Mouse (Mus musculus): ENCODE data around the gene Olfr1278.
"Not testable (repeated sequence)": the region's sequence is repeated elsewhere in the genome, so short reads cannot be mapped to it uniquely, and the experiment has no call there.

Olfr1278 gene

GRCm38 (mm10) chr2:111289836-111290235 lies at the start of gene Olfr1278:
Gene Olfr1278, plus strand, starts transcription at chr2:111290136.
- no peak for DNase-seq (ENCODE audit: low spot score)

- no peak for DNase-seq (ENCODE audit: low spot score)
These were observed 35.7 kb upstream of the Olfr1278 start, which contains the start of gene Olfr1276 for GRCm38 (mm10) chr2:111254216-111254615. Gene Olfr1276, plus strand, starts transcription at chr2:111254516.

DNA sequence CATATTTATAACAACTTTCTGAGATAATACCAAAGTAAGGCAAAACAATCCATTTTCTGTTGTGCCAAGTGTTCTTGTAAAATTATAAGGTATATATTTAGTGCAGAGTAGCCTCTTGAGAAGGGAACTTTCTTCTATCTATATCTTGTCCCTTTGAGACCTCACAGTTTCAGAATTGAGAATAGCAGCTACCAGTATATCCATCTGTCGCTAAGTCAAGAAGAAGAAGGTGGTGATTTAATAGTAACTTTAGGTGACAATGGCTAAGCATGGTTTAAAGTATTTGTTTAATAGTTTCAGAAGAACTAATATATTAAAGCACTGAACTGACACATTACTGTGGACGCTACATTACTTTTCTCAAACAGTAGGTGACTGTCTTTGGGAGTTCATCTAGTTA lies 15.9 kb upstream of the Olfr1278 start, which contains the start of gene Olfr1277:
Gene Olfr1277 (minus strand): TSS at position 101 of the 400 bp plus-strand sequence.
- DNase-seq (ENCODE audit: low spot score), result no peak

DNA sequence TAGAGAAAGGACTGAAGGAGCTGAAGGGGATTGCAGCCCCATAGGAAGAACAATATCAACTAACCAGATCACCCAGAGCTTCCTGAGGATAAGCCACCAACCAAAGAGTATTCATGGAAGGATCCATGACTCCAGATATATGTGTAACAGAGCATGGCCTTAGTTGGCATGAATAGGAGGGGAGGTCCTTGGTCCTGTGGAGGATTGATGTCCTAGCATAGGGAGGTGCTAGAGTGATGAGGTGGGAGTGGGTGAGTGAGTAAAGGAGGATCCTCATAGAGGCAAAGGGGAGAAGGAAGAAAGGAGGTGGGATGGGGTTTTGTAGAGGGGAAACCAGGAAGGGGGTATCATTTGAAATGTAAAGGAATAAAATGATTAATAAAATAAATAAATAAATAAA lies 8.6 kb downstream of the Olfr1278 start:
- DNase-seq (ENCODE audit: low spot score), result no peak

GRCm38 (mm10) chr2:111300374-111300773 lies 10.4 kb downstream of the Olfr1278 start, which contains the start of gene Olfr1279:
Gene Olfr1279, plus strand, starts transcription at chr2:111300635.
- DNase-seq (ENCODE audit: low spot score), result no peak

DNA sequence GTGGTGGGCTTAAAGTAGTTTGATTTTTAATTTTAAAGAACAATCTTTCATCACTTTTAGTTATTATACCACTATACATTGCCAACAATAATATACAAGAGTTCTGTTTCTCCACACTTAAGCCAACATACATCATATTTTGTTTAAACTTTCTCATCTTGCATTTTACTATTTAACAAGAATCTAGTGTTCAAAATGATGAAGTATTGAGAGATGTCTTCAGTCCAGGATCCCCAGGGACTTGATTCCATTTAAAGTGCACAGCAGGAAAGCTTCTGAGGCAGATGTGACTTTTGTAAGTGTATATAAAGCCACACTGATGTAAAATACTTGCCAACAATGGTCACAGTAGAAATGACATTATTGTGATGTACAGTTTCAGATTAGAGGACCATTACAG lies 23.8 kb downstream of the Olfr1278 start, which contains the start of gene Olfr1280:
Gene Olfr1280 (plus strand): TSS at position 301 of the 400 bp plus-strand sequence.
- DNase-seq (ENCODE audit: low spot score), result no peak

DNA sequence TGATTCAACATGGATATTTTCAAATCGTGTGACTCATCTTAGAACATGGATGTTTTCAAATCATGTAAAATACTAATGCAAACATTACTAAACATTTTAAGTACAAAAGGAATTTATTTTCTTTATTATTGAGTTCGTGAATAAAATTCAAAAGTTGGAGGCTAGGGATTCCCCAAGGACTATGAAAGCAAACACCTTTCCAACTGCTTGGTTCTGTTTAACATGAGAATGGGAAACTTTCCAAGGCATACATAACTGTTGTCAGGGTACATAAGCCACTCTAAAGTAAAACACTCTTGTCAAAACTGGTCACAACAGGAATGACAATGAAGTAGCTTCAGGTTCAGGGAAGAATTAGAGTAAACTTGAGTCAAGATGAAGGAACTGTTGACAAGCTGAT lies 36.3 kb downstream of the Olfr1278 start, which contains the start of gene Olfr1281:
Gene Olfr1281 (plus strand): TSS at position 301 of the 400 bp plus-strand sequence.
- DNase-seq (ENCODE audit: low spot score), result no peak

DNA sequence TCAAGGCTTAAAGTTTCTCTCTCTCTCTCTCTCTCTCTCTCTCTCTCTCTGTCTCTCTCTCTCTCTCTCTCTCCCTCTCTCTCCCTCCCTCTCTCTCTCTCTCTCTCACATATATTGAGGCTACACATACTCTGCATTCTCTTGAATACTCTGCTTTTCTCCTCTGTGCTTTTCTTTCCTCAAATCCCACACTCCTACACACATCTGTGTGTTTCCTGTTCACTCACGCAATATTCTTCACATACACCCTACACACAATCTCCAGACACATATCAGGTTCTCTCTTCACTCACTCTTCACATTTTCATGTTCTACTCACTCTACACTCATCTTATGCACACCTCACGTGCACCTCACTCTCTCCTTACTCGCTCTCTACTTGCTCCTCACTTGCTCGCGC lies 43.8 kb downstream of the Olfr1278 start:
- DNase-seq (ENCODE audit: low spot score), result not testable (repeated sequence)

DNA sequence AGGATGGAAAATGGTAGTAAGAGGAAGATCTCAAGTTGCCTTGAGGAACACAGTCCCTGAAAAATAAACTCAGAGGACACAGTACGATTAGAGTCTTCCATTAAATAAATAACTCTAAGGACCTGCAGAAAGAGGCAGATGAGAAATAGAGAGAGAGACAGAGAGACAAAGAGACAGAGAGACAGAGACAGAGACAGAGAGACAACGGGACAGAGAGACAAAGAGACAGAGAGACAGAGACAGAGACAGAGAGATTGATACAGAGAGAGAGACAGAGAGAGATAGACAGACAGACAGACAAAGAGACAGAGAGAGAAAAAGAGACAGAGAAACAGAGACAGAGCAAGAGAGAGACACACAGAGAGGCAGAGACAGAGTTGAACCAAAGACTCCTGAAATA lies 46.0 kb downstream of the Olfr1278 start, which contains the start of gene Olfr1282:
Gene Olfr1282 (minus strand): TSS at position 101 of the 400 bp plus-strand sequence.
- DNase-seq (ENCODE audit: low spot score), result no peak
